ENCODE assay signal across 8 mouse cellular contexts in genomic region chr9:54764561-54765217, GRCm38 (mm10). TPM values are rescaled to one million over a fixed set of nuclear protein-coding genes. Genes with fewer than 3 reads are reported as not detected.
DNase-seq lines count a peak whose midpoint lies in the region; ATAC-seq and TF ChIP-seq lines count a peak whose summit lies in the region.

Crabp1 (plus strand) TSS chr9:54764748.

- peak within 1 kb of the TSS; percentile 47 for H3K27ac ChIP-seq in heart, embryonic 10.5 days
- H3K27ac ChIP-seq in thymus, adult 2 months (ENCODE audit: control insufficient read depth, insufficient read depth, low read length) = no peak within 1 kb of the TSS
- H3K27ac ChIP-seq in intestine, embryonic 15.5 days = no peak within 1 kb of the TSS
- H3K27ac ChIP-seq in neural tube, embryonic 15.5 days (replicated peaks) = no peak within 1 kb of the TSS

- ATAC-seq in intestine, embryonic 15.5 days = peak; percentile 59; the same call in 1 of the 2 replicates
- peak; percentile 49 for ATAC-seq in neural tube, embryonic 15.5 days (ENCODE audit: low FRiP score)

- intact Hi-C loops in heart, postnatal 25 days (cut with DNase I) = no loop called here

- no peak for TF ChIP-seq POLR2A in thymus, adult 2 months (IDR thresholded peaks at IDR 0.05; ENCODE audit: control insufficient read depth, extremely low read depth, insufficient read depth, low read length, poor library complexity)

- H3K4me2 ChIP-seq in intestine, embryonic 15.5 days (replicated peaks) = peak within 1 kb of the TSS; percentile 81
- H3K4me2 ChIP-seq in neural tube, embryonic 15.5 days = peak within 1 kb of the TSS; percentile 76

- DNase-seq in heart, embryonic 10.5 days (ENCODE audit: low spot score) = no peak
- no peak for DNase-seq in heart, postnatal 25 days (ENCODE audit: low spot score)
- peak; percentile 34 for DNase-seq in thymus, postnatal 4 days
- no peak for DNase-seq in thymus, adult 2 months
- no peak for DNase-seq in natural killer cell, adult 2 months (ENCODE audit: low spot score in 2 of 2)
- DNase-seq in ovary, adult 18-20 months (ENCODE audit: low spot score) = no peak

- peak within 1 kb of the TSS; percentile 56 for H3K4me3 ChIP-seq in heart, embryonic 10.5 days
- no peak within 1 kb of the TSS for H3K4me3 ChIP-seq in thymus, adult 2 months (ENCODE audit: control insufficient read depth, insufficient read depth, low read length)
- peak within 1 kb of the TSS; percentile 34 for H3K4me3 ChIP-seq in intestine, embryonic 15.5 days (replicated peaks)
- H3K4me3 ChIP-seq in neural tube, embryonic 15.5 days (replicated peaks) = peak within 1 kb of the TSS; percentile 46

- H3K9ac ChIP-seq in intestine, embryonic 15.5 days = peak within 1 kb of the TSS; percentile 21; the same call in 1 of the 2 replicates
- H3K9ac ChIP-seq in neural tube, embryonic 15.5 days (replicated peaks) = peak within 1 kb of the TSS; percentile 45

- no peak for TF ChIP-seq CTCF in thymus, adult 2 months (IDR thresholded peaks at IDR 0.05; ENCODE audit: borderline replicate concordance, control insufficient read depth, extremely low read depth, insufficient read depth, low read length, poor library complexity)

- H3K9me3 ChIP-seq in heart, embryonic 10.5 days = no peaks in the 10 kb centered on the region
- no peaks in the 10 kb centered on the region for H3K9me3 ChIP-seq in intestine, embryonic 15.5 days
- no peaks in the 10 kb centered on the region for H3K9me3 ChIP-seq in neural tube, embryonic 15.5 days (replicated peaks)

- H3K4me1 ChIP-seq in heart, embryonic 10.5 days = peaks cover 24% of the 10 kb centered on the region
- no peaks in the 10 kb centered on the region for H3K4me1 ChIP-seq in thymus, adult 2 months (replicated peaks; ENCODE audit: control insufficient read depth, insufficient read depth, low read length)
- peaks cover 16% of the 10 kb centered on the region for H3K4me1 ChIP-seq in intestine, embryonic 15.5 days (replicated peaks)
- peaks cover 30% of the 10 kb centered on the region for H3K4me1 ChIP-seq in neural tube, embryonic 15.5 days

- peaks cover 87% of the 10 kb centered on the region for H3K27me3 ChIP-seq in heart, embryonic 10.5 days (ENCODE audit: insufficient read depth, poor library complexity, severe bottlenecking)
- peaks cover 7% of the 10 kb centered on the region; the same call in 1 of the 2 replicates for H3K27me3 ChIP-seq in thymus, adult 2 months (ENCODE audit: control insufficient read depth, insufficient read depth, low read length)
- H3K27me3 ChIP-seq in intestine, embryonic 15.5 days (replicated peaks) = peaks cover 56% of the 10 kb centered on the region
- H3K27me3 ChIP-seq in neural tube, embryonic 15.5 days (replicated peaks) = peaks cover 50% of the 10 kb centered on the region

- under 1% methylated on average over 44 of the region's 45 CpGs for WGBS in heart, embryonic 10.5 days
- 4% methylated on average over 45 of the region's 45 CpGs for WGBS in thymus, adult 2 months
- 2% methylated on average over 44 of the region's 45 CpGs for WGBS in intestine, embryonic 15.5 days
- WGBS in neural tube, embryonic 15.5 days = under 1% methylated on average over 45 of the region's 45 CpGs

- H3K36me3 ChIP-seq in heart, embryonic 10.5 days = no peaks in the 10 kb centered on the region
- no peaks in the 10 kb centered on the region for H3K36me3 ChIP-seq in thymus, adult 2 months (ENCODE audit: control insufficient read depth, insufficient read depth, low read length)
- no peaks in the 10 kb centered on the region for H3K36me3 ChIP-seq in intestine, embryonic 15.5 days
- H3K36me3 ChIP-seq in neural tube, embryonic 15.5 days = no peaks in the 10 kb centered on the region

RNA-seq across cellular contexts. Expression of gene Crabp1, which starts in this region (rescaled TPM):
- polyA plus RNA-seq in heart, embryonic 10.5 days (2016; fragmentation: Nextera tagmentation; extraction: Ambion mirVana) = 63.7 and 204 TPM in 2 replicates
- total RNA-seq in heart, postnatal 25 days (2021) = not detected
- polyA plus RNA-seq in thymus, adult 2 months (2012; rRNA removed) = 2.8 and 5.4 TPM in 2 replicates
- 16.5 and 16.7 TPM in 2 replicates for polyA plus RNA-seq in intestine, embryonic 15.5 days (2015; fragmentation: Nextera tagmentation; extraction: Ambion mirVana)
- polyA plus RNA-seq in neural tube, embryonic 15.5 days (2015; fragmentation: Nextera tagmentation; extraction: Ambion mirVana) = 405 and 485 TPM in 2 replicates
